Mouse (Mus musculus): Measurements from ENCODE around the gene Prkaa2. TPM values are rescaled to one million over a fixed set of nuclear protein-coding genes. Genes with fewer than 3 reads are reported as not detected.

Gene Prkaa2
- polyA plus RNA-seq, 1 experiment from 2014 or later: 2.3 TPM

- 0% methylated on average over 4 of the region's 4 CpGs for WGBS
- H3K9ac ChIP-seq (replicated peaks; ENCODE audit: low read depth): no peak overlapping the region
Observed at GRCm38 (mm10) chr4:105156955-105157275, 47.2 kb upstream of the Prkaa2 start.

GRCm38 (mm10) chr4:105156281-105156680 is 46.6 kb upstream of the Prkaa2 start:
- no peak overlapping the region for H3K4me2 ChIP-seq (replicated peaks; ENCODE audit: low read depth, low read length)
- H3K9ac ChIP-seq (replicated peaks; ENCODE audit: low read depth): no peak overlapping the region
- H3K27me3 ChIP-seq (replicated peaks; ENCODE audit: insufficient read depth, low read length): no peaks in the 10 kb centered on the region
- no peak overlapping the region for H3K27ac ChIP-seq (ENCODE audit: low read length)
- 0 out of 2 replicates have a peak, but pooled peaks cover under 1% of the 10 kb centered on the region for H3K36me3 ChIP-seq (ENCODE audit: insufficient read depth, low read length)
- 82% methylated on average over 6 of the region's 7 CpGs for WGBS
- H3K9me3 ChIP-seq (ENCODE audit: low read length): no peaks in the 10 kb centered on the region
- DNase-seq (ENCODE audit: low spot score) (no peak), ATAC-seq (no peak)
- TF ChIP-seq CTCF (IDR thresholded peaks at IDR 0.05) (no peak), EP300 (IDR thresholded peaks at IDR 0.05) (no peak)
- no peak overlapping the region for H3K4me3 ChIP-seq (ENCODE audit: low read depth, low read length)
- H3K4me1 ChIP-seq (ENCODE audit: insufficient read depth, low read depth, low read length): no peaks in the 10 kb centered on the region; the same call in 1 of the 2 replicates

More at GRCm38 (mm10) chr4:105156955-105157275, 47.2 kb upstream of the Prkaa2 start:
- H3K4me2 ChIP-seq (replicated peaks; ENCODE audit: low read depth, low read length): peak overlapping the region; percentile 71
- H3K27me3 ChIP-seq (replicated peaks; ENCODE audit: insufficient read depth, low read length): no peaks in the 10 kb centered on the region
- H3K4me1 ChIP-seq (ENCODE audit: insufficient read depth, low read depth, low read length): no peaks in the 10 kb centered on the region; the same call in 1 of the 2 replicates
- 0 out of 2 replicates have a peak, but pooled peaks cover 6% of the 10 kb centered on the region for H3K36me3 ChIP-seq (ENCODE audit: insufficient read depth, low read length)
- no peak for ATAC-seq
- TF ChIP-seq EP300 (IDR thresholded peaks at IDR 0.05): peak; percentile 76; the same call in 1 of the 2 replicates
- peak; percentile 55 for TF ChIP-seq CTCF (IDR thresholded peaks at IDR 0.05)
- H3K4me3 ChIP-seq (ENCODE audit: low read depth, low read length): peak overlapping the region; percentile 84
- DNase-seq (ENCODE audit: low spot score): no peak
- no peaks in the 10 kb centered on the region for H3K9me3 ChIP-seq (ENCODE audit: low read length)
- peak overlapping the region; percentile 92 for H3K27ac ChIP-seq (ENCODE audit: low read length)

DNA sequence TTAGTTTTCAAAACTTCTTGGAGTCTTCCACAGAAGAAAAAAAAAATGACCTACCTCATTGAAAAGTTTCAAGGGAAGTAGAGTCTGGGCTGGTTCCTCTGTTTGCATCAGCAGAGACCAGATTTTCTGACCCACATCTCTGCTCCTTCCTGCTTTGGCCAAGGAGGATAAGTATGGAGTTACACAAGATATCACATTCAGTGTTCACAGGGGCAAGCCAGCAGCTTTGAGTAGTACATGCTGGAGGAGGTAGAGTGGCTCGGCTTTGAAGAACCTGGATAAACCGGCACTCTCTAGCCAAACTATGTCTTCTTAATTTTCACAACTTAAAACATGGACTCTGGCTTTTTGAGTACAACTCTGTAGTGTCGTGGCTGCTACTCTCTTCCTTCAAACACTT is 43.5 kb upstream of the Prkaa2 start:
- no peaks in the 10 kb centered on the region for H3K4me1 ChIP-seq (ENCODE audit: insufficient read depth, low read depth, low read length)
- no peak for TF ChIP-seq EP300 (IDR thresholded peaks at IDR 0.05)
- no peak for TF ChIP-seq CTCF (IDR thresholded peaks at IDR 0.05)
- no peaks in the 10 kb centered on the region for H3K27me3 ChIP-seq (replicated peaks; ENCODE audit: insufficient read depth, low read length)
- H3K4me2 ChIP-seq (replicated peaks; ENCODE audit: low read depth, low read length): no peak overlapping the region
- no peak overlapping the region for H3K4me3 ChIP-seq (ENCODE audit: low read depth, low read length)
- H3K9ac ChIP-seq (replicated peaks; ENCODE audit: low read depth): no peak overlapping the region
- 38% methylated on average over 3 of the region's 3 CpGs for WGBS
- H3K36me3 ChIP-seq (ENCODE audit: insufficient read depth, low read length): no peaks in the 10 kb centered on the region
- no peak for DNase-seq (ENCODE audit: low spot score)
- no peak for ATAC-seq
- H3K9me3 ChIP-seq (ENCODE audit: low read length): no peaks in the 10 kb centered on the region
- H3K27ac ChIP-seq (ENCODE audit: low read length): no peak overlapping the region

DNA sequence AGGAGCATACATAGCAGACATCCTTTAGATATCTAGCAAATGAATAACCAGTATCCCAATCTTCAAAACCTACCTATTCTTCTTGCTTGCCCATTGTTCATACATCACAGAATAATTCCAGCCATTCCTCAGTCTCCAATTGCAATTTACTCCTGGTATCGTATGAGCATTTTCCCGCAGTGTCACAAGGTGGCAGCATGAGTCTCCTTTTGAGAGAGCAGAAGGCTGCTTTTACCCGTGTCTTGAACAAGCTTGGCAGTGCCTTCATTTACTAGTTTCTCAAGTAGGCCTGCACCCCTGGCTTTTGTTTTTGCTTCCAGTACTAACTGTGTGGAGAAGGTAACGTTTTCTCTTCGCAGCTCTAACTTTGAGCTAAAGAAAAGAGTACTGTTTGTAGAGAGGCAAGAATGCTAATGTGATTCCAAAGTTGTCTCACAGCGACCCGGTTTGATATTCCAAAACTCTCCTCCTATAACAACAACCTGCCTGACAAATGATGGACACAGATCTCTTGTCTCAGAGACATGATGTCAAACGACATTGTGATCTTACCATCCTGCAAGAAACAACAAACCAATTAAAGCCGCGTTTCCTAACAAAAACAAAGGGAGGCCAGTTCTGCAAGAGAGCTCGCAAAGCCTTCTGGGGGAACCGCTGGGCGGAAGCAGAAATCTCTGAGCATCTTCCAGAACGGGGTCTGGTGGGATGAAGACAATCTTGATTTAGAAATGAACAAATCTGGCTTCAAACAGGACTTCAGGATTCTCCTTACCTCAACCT is 42.4 kb upstream of the Prkaa2 start:
- TF ChIP-seq EP300 (IDR thresholded peaks at IDR 0.05): no peak
- peak; percentile 96 for TF ChIP-seq CTCF (IDR thresholded peaks at IDR 0.05)
- Histone ChIP-seq H3K27ac (ENCODE audit: low read length) (no peak overlapping the region), H3K4me1 (ENCODE audit: insufficient read depth, low read depth, low read length) (no peaks in the 10 kb centered on the region), H3K27me3 (replicated peaks; ENCODE audit: insufficient read depth, low read length) (no peaks in the 10 kb centered on the region), H3K4me2 (replicated peaks; ENCODE audit: low read depth, low read length) (no peak overlapping the region), H3K36me3 (ENCODE audit: insufficient read depth, low read length) (no peaks in the 10 kb centered on the region), H3K9me3 (ENCODE audit: low read length) (no peaks in the 10 kb centered on the region), H3K4me3 (ENCODE audit: low read depth, low read length) (no peak overlapping the region), H3K9ac (replicated peaks; ENCODE audit: low read depth) (no peak overlapping the region)
- WGBS: 43% methylated on average over 14 of the region's 14 CpGs
- ATAC-seq: peak; percentile 66
- DNase-seq (ENCODE audit: low spot score): peak; percentile 91

GRCm38 (mm10) chr4:105149492-105149891 is 39.8 kb upstream of the Prkaa2 start:
- H3K4me1 ChIP-seq (ENCODE audit: insufficient read depth, low read depth, low read length): no peaks in the 10 kb centered on the region
- no peak overlapping the region for H3K9ac ChIP-seq (replicated peaks; ENCODE audit: low read depth)
- 47% methylated on average over 7 of the region's 7 CpGs for WGBS
- H3K27me3 ChIP-seq (replicated peaks; ENCODE audit: insufficient read depth, low read length): no peaks in the 10 kb centered on the region
- H3K9me3 ChIP-seq (ENCODE audit: low read length): no peaks in the 10 kb centered on the region
- no peak overlapping the region for H3K4me2 ChIP-seq (replicated peaks; ENCODE audit: low read depth, low read length)
- DNase-seq (ENCODE audit: low spot score) (peak; percentile 75), ATAC-seq (peak; percentile 35)
- no peak overlapping the region for H3K27ac ChIP-seq (ENCODE audit: low read length)
- TF ChIP-seq CTCF (IDR thresholded peaks at IDR 0.05) (no peak), EP300 (IDR thresholded peaks at IDR 0.05) (0 out of 2 replicates have a peak, but pooled peaks have one; percentile 16)
- H3K36me3 ChIP-seq (ENCODE audit: insufficient read depth, low read length): no peaks in the 10 kb centered on the region
- no peak overlapping the region for H3K4me3 ChIP-seq (ENCODE audit: low read depth, low read length)

- no peak for TF ChIP-seq EP300 (IDR thresholded peaks at IDR 0.05)
- no peaks in the 10 kb centered on the region for H3K4me1 ChIP-seq (ENCODE audit: insufficient read depth, low read depth, low read length)
- H3K27ac ChIP-seq (ENCODE audit: low read length): no peak overlapping the region
- no peak overlapping the region for H3K9ac ChIP-seq (replicated peaks; ENCODE audit: low read depth)
- WGBS: 80% methylated on average over 4 of the region's 4 CpGs
- no peaks in the 10 kb centered on the region for H3K27me3 ChIP-seq (replicated peaks; ENCODE audit: insufficient read depth, low read length)
- no peak overlapping the region for H3K4me2 ChIP-seq (replicated peaks; ENCODE audit: low read depth, low read length)
- no peak overlapping the region for H3K4me3 ChIP-seq (ENCODE audit: low read depth, low read length)
- ATAC-seq (peak; percentile 40), DNase-seq (ENCODE audit: low spot score) (no peak)
- H3K36me3 ChIP-seq (ENCODE audit: insufficient read depth, low read length): no peaks in the 10 kb centered on the region
- H3K9me3 ChIP-seq (ENCODE audit: low read length): no peaks in the 10 kb centered on the region
Observed at GRCm38 (mm10) chr4:105133350-105134050, 23.8 kb upstream of the Prkaa2 start.
